Mouse (Mus musculus) CH12.LX (cell line): Measurements from ENCODE around the gene Rif1.

Experiments used
- CTCF ChIP-seq, 2 experiments: IDR thresholded peaks in 1 of 2; conservative IDR thresholded peaks in 1 of 2; 2 replicates each; pipeline ENCODE4 v1.5.1; 2011 to 2012; ENCODE audit warnings: low read depth in 2 of 2, low read length in 2 of 2, improper control_type of control experiment in 1 of 2, inconsistent platforms in 1 of 2, mild to moderate bottlenecking in 1 of 2, moderate library complexity in 1 of 2
- EP300 ChIP-seq: IDR thresholded peaks from 2 replicates; pipeline ENCODE4 v1.6.1; 2011; ENCODE audit warnings: low read length, improper control_type of control experiment
- KAT2A ChIP-seq: IDR thresholded peaks from 2 replicates; pipeline ENCODE4 v1.6.1; 2012; ENCODE audit warnings: low read length, improper control_type of control experiment, inconsistent platforms; ENCODE audit not compliant: insufficient replicate concordance
- MAFK ChIP-seq: IDR thresholded peaks from 2 replicates; pipeline ENCODE4 v1.6.1; 2011; ENCODE audit warnings: low read length, improper control_type of control experiment; ENCODE audit not compliant: insufficient replicate concordance
- MAZ ChIP-seq: IDR thresholded peaks from 2 replicates; pipeline ENCODE4 v1.6.1; 2012; ENCODE audit warnings: low read depth, mild to moderate bottlenecking, inconsistent platforms, low read length, improper control_type of control experiment, moderate library complexity
- RAD21 ChIP-seq: IDR thresholded peaks from 2 replicates; pipeline ENCODE4 v1.6.1; 2011; ENCODE audit warnings: low read depth, mild to moderate bottlenecking, low read length, improper control_type of control experiment, moderate library complexity

- TF ChIP-seq CTCF (conservative IDR thresholded peaks at IDR 0.05 in 1 of 2, IDR thresholded peaks at IDR 0.05 in 1 of 2; ENCODE audit: low read depth in 2 of 2, low read length in 2 of 2), result no peak
- no peak for TF ChIP-seq KAT2A
- TF ChIP-seq MAFK, result no peak
- no peak for TF ChIP-seq MAZ
- TF ChIP-seq RAD21, result no peak
- TF ChIP-seq EP300, result no peak
These were observed 17.0 kb upstream of the Rif1 start for GRCm38 (mm10) chr2:52055616-52056015.
